Mouse (Mus musculus): ENCODE results near the gene Mgat5. TPM values are rescaled to one million over a fixed set of nuclear protein-coding genes. Genes with fewer than 3 reads are reported as not detected.

Gene Mgat5
- polyA plus RNA-seq, 1 experiment from 2014 or later: 4.9 TPM

DNA sequence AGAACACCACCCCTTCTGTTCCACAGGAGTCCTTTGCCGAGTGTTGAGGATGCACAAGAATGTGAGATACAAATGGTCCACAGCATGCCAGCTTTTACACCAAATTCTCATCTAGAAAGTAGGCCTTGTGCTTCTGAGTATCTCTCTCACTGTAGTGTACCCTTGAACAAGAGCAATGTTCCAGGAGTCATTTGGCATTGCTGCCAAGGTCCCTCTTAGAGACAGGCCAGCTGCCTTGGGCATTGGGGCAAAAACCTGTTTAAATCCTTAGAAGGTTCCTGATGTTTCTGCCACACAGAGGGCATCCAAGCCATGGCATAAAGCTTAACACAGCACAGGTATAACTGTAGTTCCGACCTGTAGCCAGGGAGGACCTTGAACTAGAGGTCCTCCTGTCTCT lies 189.9 kb downstream of the Mgat5 start:
- Histone ChIP-seq H3K4me1 (peaks cover 3% of the 10 kb centered on the region; the same call in 1 of the 2 replicates), H3K4me3 (no peak overlapping the region), H3K27me3 (replicated peaks; ENCODE audit: low read depth, poor library complexity, severe bottlenecking) (no peaks in the 10 kb centered on the region), H3K9me3 (peaks cover 5% of the 10 kb centered on the region; the same call in 1 of the 2 replicates), H3K36me3 (replicated peaks) (peaks cover 52% of the 10 kb centered on the region), H3K27ac (replicated peaks) (no peak overlapping the region)
- WGBS: 96% methylated on average over 2 of the region's 2 CpGs
- no peak for DNase-seq (ENCODE audit: low spot score)

DNA sequence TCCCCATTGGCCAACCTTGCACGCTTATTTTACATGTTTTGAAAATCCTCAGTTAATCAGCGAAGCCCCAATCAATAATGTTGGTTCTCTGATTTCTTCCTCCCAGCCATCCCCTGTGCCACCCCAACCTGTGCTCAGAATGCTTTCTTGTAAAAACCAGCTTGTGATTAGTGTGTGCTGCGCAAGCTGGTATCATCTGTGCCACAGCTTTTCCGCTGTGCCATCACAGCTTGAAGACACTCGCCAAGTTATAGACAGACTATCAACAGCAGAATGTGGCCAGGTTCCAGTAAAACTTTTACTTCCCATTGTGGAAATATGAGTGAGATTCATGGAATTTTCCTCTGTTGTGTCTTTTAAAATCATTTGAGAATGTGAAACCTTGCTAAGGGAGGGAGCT lies 190.9 kb downstream of the Mgat5 start:
- no peak for DNase-seq (ENCODE audit: low spot score)
- no peak overlapping the region for H3K27ac ChIP-seq (replicated peaks)
- H3K4me3 ChIP-seq: no peak overlapping the region
- peaks cover 5% of the 10 kb centered on the region; the same call in 1 of the 2 replicates for H3K9me3 ChIP-seq
- peaks cover 45% of the 10 kb centered on the region for H3K36me3 ChIP-seq (replicated peaks)
- H3K27me3 ChIP-seq (replicated peaks; ENCODE audit: low read depth, poor library complexity, severe bottlenecking): no peaks in the 10 kb centered on the region
- 95% methylated on average over 5 of the region's 5 CpGs for WGBS
- peaks cover 8% of the 10 kb centered on the region; the same call in 1 of the 2 replicates for H3K4me1 ChIP-seq

DNA sequence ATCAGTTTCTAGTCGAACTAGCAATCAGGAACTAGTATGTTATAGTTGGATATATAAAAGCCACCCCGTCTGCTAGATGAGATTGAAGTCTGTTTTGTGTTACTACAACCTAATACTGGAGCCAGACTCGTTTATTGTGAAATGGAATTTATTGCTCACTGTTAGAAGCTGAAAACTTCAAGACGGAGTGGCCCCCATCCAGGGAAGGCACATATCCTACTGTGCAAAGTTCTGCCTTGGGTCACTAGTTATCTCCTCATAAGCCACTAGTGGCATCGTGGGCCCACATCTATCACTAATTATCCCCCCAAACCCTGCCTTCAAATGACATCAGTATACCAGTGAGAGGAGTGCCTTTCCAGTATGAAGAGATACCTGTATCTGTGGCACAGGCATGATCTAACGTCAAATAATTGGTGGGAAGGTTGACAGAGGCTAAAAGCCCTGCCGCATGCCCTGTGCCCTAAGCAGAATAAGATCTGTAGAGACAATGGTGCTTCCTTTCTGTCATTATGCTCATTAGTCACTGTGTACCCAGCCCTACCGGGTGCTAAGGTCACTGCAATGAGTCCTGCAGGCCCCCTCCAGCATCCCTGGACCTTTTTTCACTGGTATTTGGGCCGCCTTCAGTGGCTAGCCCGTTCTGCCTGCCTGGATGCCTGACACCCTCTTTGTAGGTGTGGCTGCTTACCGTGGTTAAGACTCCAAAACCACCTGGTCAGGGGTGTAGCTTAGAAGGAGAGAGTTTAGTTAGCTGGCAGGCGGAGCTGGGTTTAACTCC lies 191.9 kb downstream of the Mgat5 start:
- H3K4me3 ChIP-seq: no peak overlapping the region
- DNase-seq (ENCODE audit: low spot score): no peak
- peaks cover 8% of the 10 kb centered on the region; the same call in 1 of the 2 replicates for H3K4me1 ChIP-seq
- H3K27ac ChIP-seq (replicated peaks): no peak overlapping the region
- WGBS: 78% methylated on average over 12 of the region's 12 CpGs
- peaks cover 34% of the 10 kb centered on the region for H3K36me3 ChIP-seq (replicated peaks)
- H3K27me3 ChIP-seq (replicated peaks; ENCODE audit: low read depth, poor library complexity, severe bottlenecking): no peaks in the 10 kb centered on the region
- no peaks in the 10 kb centered on the region for H3K9me3 ChIP-seq

DNA sequence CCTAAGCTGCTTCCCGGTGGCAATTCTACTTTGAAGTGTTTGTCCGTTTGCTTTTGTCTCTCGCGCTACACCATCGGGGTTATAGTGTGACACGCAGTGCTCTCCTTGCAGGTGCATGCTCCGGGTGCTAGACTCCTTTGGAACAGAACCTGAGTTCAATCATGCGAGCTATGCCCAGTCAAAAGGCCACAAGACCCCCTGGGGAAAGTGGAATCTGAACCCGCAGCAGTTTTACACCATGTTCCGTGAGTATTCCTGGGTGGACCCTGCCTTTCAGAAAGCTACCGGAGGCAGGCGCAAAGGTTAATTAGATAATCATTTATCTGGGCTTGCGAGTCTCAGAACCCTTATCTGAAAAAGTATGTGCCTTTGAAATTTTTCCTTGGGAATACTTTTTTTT lies 192.6 kb downstream of the Mgat5 start:
- H3K36me3 ChIP-seq (replicated peaks): peaks cover 31% of the 10 kb centered on the region
- H3K4me3 ChIP-seq: no peak overlapping the region
- no peak for DNase-seq (ENCODE audit: low spot score)
- no peaks in the 10 kb centered on the region for H3K9me3 ChIP-seq
- 75% methylated on average over 13 of the region's 13 CpGs for WGBS
- peaks cover 8% of the 10 kb centered on the region; the same call in 1 of the 2 replicates for H3K4me1 ChIP-seq
- H3K27ac ChIP-seq (replicated peaks): no peak overlapping the region
- no peaks in the 10 kb centered on the region for H3K27me3 ChIP-seq (replicated peaks; ENCODE audit: low read depth, poor library complexity, severe bottlenecking)

DNA sequence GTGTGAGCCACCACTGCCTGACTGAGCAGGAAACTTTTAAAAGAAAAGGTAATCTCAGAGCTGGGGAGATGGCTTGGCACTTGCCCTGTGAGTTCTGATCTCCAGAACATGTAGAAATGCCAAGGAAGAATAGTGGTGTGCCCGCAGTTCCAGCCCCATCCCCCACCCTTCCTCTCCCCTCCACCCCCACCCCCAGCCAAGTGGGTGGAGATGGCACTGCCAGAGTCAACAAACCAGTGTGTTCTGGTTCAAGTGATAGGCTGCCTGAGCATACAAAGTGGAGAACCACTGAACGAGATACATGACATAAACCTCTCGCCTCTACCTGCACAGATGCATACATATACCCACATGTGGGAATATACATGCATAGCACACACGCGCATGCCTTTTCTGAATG lies 193.4 kb downstream of the Mgat5 start:
- H3K27me3 ChIP-seq (replicated peaks; ENCODE audit: low read depth, poor library complexity, severe bottlenecking): no peaks in the 10 kb centered on the region
- WGBS: 94% methylated on average over 5 of the region's 5 CpGs

DNA sequence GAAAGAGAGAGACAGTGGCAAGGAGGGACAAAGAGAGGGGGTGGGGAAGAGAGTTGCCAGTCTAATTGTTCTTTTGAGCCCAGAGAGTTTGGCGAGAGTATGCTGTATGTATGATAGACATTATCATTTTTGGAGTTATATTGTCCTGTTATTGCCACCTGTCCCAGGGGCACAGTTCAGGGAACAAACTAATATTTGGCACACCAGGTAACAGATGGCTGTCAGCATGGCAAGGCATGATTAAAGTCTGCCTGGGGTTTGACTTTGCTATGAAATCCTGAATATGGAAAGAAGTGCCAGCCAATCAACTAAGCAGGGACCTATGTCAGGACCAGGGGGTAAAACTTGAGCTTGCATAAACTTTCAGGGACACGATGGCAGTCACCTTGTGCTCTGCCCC lies 195.4 kb downstream of the Mgat5 start:
- peaks cover 17% of the 10 kb centered on the region; the same call in 1 of the 2 replicates for H3K36me3 ChIP-seq (replicated peaks)
- H3K27ac ChIP-seq (replicated peaks): no peak overlapping the region
- no peak overlapping the region for H3K4me3 ChIP-seq
- 55% methylated on average over 2 of the region's 2 CpGs for WGBS
- no peak for DNase-seq (ENCODE audit: low spot score)
- no peaks in the 10 kb centered on the region for H3K27me3 ChIP-seq (replicated peaks; ENCODE audit: low read depth, poor library complexity, severe bottlenecking)
- H3K9me3 ChIP-seq: no peaks in the 10 kb centered on the region
- H3K4me1 ChIP-seq: peaks cover 13% of the 10 kb centered on the region; the same call in 1 of the 2 replicates

More for the DNA sequence above, 193.4 kb downstream of the Mgat5 start:
- no peak overlapping the region for H3K4me3 ChIP-seq
- no peak overlapping the region for H3K27ac ChIP-seq (replicated peaks)
- DNase-seq (ENCODE audit: low spot score): no peak
- peaks cover 8% of the 10 kb centered on the region; the same call in 1 of the 2 replicates for H3K4me1 ChIP-seq
- no peaks in the 10 kb centered on the region for H3K9me3 ChIP-seq
- H3K36me3 ChIP-seq (replicated peaks): peaks cover 29% of the 10 kb centered on the region; the same call in 1 of the 2 replicates

DNA sequence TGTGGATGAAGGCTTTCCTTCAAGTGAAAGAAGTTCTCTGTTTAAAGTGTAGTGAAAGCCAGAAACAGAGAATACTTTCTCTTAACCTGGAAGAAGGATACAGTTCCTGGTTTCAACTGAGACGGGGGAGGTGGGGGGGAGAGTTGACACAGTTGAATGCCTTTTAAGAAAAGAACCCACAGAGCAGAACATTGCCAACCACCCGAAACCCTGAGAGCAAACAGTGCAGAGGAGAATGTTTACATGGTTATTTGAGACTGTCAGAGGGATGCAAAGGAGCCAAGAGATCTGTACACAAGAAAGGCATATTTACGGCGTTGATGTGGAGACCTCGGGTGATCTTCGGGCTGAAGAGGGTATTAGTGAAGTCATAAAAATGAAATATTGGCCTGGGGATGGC lies 195.9 kb downstream of the Mgat5 start:
- Histone ChIP-seq H3K27ac (replicated peaks) (no peak overlapping the region), H3K4me3 (no peak overlapping the region), H3K4me1 (peaks cover 13% of the 10 kb centered on the region; the same call in 1 of the 2 replicates), H3K36me3 (replicated peaks) (peaks cover 17% of the 10 kb centered on the region; the same call in 1 of the 2 replicates), H3K9me3 (no peaks in the 10 kb centered on the region), H3K27me3 (replicated peaks; ENCODE audit: low read depth, poor library complexity, severe bottlenecking) (no peaks in the 10 kb centered on the region)
- no peak for DNase-seq (ENCODE audit: low spot score)
- 41% methylated on average over 6 of the region's 6 CpGs for WGBS

DNA sequence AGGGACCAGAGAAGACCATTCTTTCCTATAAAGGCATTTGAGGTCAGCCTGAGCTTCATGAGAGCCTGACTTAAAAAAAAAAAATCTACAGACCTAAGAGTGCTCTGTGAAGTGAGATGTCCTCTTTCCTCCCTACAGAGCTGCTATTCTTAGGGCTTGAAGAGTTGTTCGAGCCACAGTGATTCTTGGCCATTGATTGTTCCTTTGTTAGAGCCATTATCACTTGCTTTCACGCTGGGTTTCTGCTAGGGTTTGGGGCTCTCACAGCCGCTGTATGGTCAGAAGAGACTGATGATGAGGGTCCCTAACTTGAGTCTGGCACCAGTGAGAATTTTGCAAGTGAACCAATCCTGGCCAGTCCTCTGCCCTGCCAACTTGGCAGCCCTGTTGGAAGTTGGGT lies 199.8 kb downstream of the Mgat5 start:
- H3K27ac ChIP-seq (replicated peaks): no peak overlapping the region
- peaks cover 19% of the 10 kb centered on the region for H3K4me1 ChIP-seq
- no peak for DNase-seq (ENCODE audit: low spot score)
- H3K9me3 ChIP-seq: no peaks in the 10 kb centered on the region
- H3K36me3 ChIP-seq (replicated peaks): peaks cover 11% of the 10 kb centered on the region; the same call in 1 of the 2 replicates
- H3K4me3 ChIP-seq: no peak overlapping the region
- no peaks in the 10 kb centered on the region for H3K27me3 ChIP-seq (replicated peaks; ENCODE audit: low read depth, poor library complexity, severe bottlenecking)
- WGBS: 50% methylated on average over 3 of the region's 3 CpGs

DNA sequence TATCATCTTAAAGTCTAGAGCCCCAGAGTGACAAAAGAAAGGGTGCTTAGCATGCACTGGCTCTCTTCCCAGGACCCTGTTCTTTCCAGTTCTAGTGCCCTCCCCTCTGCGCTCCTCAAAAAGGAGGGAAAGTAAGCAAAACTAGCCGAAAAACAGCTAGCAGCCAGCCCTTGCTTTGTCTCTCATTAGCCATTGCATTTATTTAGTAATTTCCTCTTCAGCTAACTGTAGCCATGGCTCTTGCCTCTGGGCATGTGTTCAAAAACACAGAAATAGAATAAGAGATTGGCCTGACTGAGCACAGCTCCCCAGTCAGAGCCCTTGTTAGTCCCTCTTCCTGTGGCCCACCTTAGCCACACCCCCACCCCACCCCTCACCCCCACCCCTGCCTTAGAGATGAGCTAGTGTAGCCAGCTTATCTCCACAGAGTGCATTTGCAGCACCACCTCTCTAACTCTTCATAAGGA lies 204.2 kb downstream of the Mgat5 start:
- WGBS: 57% methylated on average over 2 of the region's 2 CpGs
- Histone ChIP-seq H3K27ac (replicated peaks) (0 out of 2 replicates have a peak overlapping the region, but pooled peaks have one; percentile 15), H3K9me3 (no peaks in the 10 kb centered on the region), H3K36me3 (replicated peaks) (peaks cover 7% of the 10 kb centered on the region; the same call in 1 of the 2 replicates), H3K4me3 (no peak overlapping the region), H3K27me3 (replicated peaks; ENCODE audit: low read depth, poor library complexity, severe bottlenecking) (no peaks in the 10 kb centered on the region), H3K4me1 (peaks cover 18% of the 10 kb centered on the region)
- no peak for DNase-seq (ENCODE audit: low spot score)

DNA sequence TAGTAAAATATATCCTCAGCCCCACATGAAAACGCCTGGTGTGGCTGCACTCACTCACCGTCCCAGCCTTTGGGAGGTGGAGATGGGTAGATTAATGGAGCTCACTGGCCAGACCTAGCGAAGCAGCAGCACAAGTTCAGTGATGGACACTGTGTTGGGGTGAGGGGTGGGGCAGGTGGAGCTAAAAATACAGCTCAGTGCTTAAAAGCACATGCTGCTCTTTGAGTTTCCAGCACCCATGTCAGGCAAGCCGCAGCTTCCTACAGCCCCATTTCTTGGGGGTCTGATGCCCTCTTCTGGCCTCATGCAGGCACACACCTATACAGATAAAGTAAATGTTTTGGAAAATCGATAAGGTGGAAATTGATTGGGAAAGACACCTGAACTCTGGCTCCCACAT lies 204.7 kb downstream of the Mgat5 start:
- no peaks in the 10 kb centered on the region for H3K9me3 ChIP-seq
- peak overlapping the region; percentile 14; the same call in 1 of the 2 replicates for H3K27ac ChIP-seq (replicated peaks)
- H3K27me3 ChIP-seq (replicated peaks; ENCODE audit: low read depth, poor library complexity, severe bottlenecking): no peaks in the 10 kb centered on the region
- no peak overlapping the region for H3K4me3 ChIP-seq
- peaks cover 10% of the 10 kb centered on the region; the same call in 1 of the 2 replicates for H3K36me3 ChIP-seq (replicated peaks)
- peaks cover 18% of the 10 kb centered on the region for H3K4me1 ChIP-seq
- DNase-seq (ENCODE audit: low spot score): peak; percentile 42
- WGBS: 25% methylated on average over 5 of the region's 5 CpGs

DNA sequence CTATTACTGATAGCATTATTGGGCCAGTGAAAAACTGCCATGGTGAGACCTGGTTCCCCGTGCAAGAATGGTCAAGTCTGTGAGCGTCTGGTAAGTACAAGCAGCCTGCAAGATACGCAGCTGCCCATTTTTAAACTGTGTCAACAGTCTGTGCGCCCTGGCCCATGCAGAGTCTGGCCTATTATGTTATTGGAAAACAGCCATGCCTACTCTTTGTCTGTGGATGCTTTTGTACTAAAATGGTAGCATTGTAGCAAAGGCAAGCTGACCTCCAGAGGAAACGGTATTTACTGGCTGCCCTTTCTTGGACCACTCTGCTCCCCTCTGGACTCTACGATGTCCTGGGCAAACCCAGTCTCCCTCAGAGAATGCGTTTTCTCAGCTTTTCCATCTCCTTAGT lies 209.7 kb downstream of the Mgat5 start:
- no peaks in the 10 kb centered on the region for H3K9me3 ChIP-seq
- DNase-seq (ENCODE audit: low spot score): no peak
- H3K36me3 ChIP-seq (replicated peaks): peaks cover 32% of the 10 kb centered on the region
- H3K27ac ChIP-seq (replicated peaks): no peak overlapping the region
- H3K4me3 ChIP-seq: no peak overlapping the region
- no peaks in the 10 kb centered on the region for H3K27me3 ChIP-seq (replicated peaks; ENCODE audit: low read depth, poor library complexity, severe bottlenecking)
- WGBS: 81% methylated on average over 7 of the region's 7 CpGs
- peaks cover 19% of the 10 kb centered on the region for H3K4me1 ChIP-seq

DNA sequence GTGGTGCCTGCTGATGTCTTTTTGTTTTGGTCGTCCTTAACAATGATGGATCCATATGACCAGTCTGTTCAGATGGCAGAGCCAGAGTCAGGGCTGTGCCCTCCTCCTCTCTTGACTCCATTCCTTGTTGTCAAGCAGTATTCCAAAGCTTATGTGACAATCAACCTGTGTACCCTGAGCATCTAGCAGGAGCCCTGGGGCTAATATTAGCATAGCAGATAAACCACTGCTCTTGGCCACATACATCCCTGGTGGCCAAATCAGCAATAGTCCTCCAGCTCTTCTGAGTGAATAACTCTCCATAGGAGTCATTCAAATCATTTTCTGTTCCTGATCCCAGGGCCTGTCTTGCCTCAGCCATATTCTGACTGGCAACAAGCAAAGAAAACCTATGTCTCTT lies 211.1 kb downstream of the Mgat5 start:
- H3K4me1 ChIP-seq: peaks cover 32% of the 10 kb centered on the region
- DNase-seq (ENCODE audit: low spot score): no peak
- no peak overlapping the region for H3K27ac ChIP-seq (replicated peaks)
- peaks cover 32% of the 10 kb centered on the region for H3K36me3 ChIP-seq (replicated peaks)
- WGBS: 91% methylated on average over 1 of the region's 1 CpGs
- H3K9me3 ChIP-seq: no peaks in the 10 kb centered on the region
- H3K4me3 ChIP-seq: no peak overlapping the region
- H3K27me3 ChIP-seq (replicated peaks; ENCODE audit: low read depth, poor library complexity, severe bottlenecking): no peaks in the 10 kb centered on the region

DNA sequence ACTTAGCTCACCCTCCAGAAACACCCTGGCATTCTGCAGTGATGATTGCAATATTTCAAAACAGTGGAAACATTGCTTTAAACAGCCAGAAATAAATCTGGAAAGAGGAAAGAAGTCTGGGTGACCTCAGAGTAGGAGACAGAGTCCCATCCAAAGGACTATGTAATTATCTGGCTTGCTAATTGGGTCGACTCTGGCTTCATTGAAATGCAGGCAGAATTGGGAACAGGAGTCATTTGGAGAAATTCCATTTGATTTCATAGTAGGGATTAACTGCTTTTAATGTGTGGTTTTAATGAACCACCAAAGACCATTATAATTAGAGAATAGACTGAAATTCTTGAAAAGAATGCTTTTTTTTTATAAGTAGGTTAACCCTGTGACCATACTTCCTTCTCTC lies 212.2 kb downstream of the Mgat5 start:
- Histone ChIP-seq H3K9me3 (no peaks in the 10 kb centered on the region), H3K27me3 (replicated peaks; ENCODE audit: low read depth, poor library complexity, severe bottlenecking) (no peaks in the 10 kb centered on the region), H3K36me3 (replicated peaks) (peaks cover 30% of the 10 kb centered on the region), H3K4me1 (peaks cover 29% of the 10 kb centered on the region), H3K27ac (replicated peaks) (no peak overlapping the region), H3K4me3 (no peak overlapping the region)
- DNase-seq (ENCODE audit: low spot score): no peak
- WGBS: 80% methylated on average over 1 of the region's 1 CpGs
